Mouse (Mus musculus) forebrain, embryonic 14.5 days (tissue): ENCODE data around the gene Podxl. TPM values are rescaled to one million over a fixed set of nuclear protein-coding genes. Genes with fewer than 3 reads are reported as not detected.

Experiments used
- ATAC-seq: fragments of 200-750 bp; cut with Nextera tagmentation; 2 replicates; pipeline ENCODE4 v1.8.0; 2017; ENCODE audit warnings: mild to moderate bottlenecking, moderate library complexity
- DNase-seq: peaks from one replicate; pipeline ENCODE4 v3.0.0-alpha.2; 2015; ENCODE audit warnings: low spot score
- H3K27ac ChIP-seq: fragments of 300-500 bp; sonication (generic); 2 replicates; pipeline ENCODE4 v1.5.1; 2014; ENCODE audit warnings: low read depth, mild to moderate bottlenecking, control low read depth, low read length, moderate library complexity
- H3K27me3 ChIP-seq: fragments of 300-500 bp; sonication (generic); replicated peaks from 2 replicates; pipeline ENCODE4 v1.6.1; 2014; ENCODE audit warnings: low read length, control low read depth, mixed read lengths; ENCODE audit not compliant: control insufficient read depth, insufficient read depth
- H3K36me3 ChIP-seq: fragments of 300-500 bp; sonication (generic); 2 replicates; pipeline ENCODE4 v1.6.1; 2014; ENCODE audit warnings: low read length, control low read depth; ENCODE audit not compliant: control insufficient read depth, insufficient read depth
- H3K4me1 ChIP-seq: fragments of 300-500 bp; sonication (generic); 2 replicates; pipeline ENCODE4 v1.6.1; 2014; ENCODE audit warnings: antibody characterized with exemption, low read length, control low read depth; ENCODE audit not compliant: control insufficient read depth, insufficient read depth
- H3K4me2 ChIP-seq: fragments of 300-500 bp; sonication (generic); 2 replicates; pipeline ENCODE4 v1.6.1; 2014; ENCODE audit warnings: mild to moderate bottlenecking, control low read depth, low read length
- H3K4me3 ChIP-seq: fragments of 300-500 bp; sonication (generic); 2 replicates; pipeline ENCODE4 v1.5.1; 2014; ENCODE audit warnings: low read depth, low read length, control low read depth
- H3K9ac ChIP-seq: fragments of 300-500 bp; sonication (generic); 2 replicates; pipeline ENCODE4 v1.6.1; 2014; ENCODE audit warnings: mild to moderate bottlenecking, low read length, control low read depth, moderate library complexity
- H3K9me3 ChIP-seq: fragments of 300-500 bp; sonication (generic); replicated peaks from 2 replicates; pipeline ENCODE4 v1.6.1; 2016; ENCODE audit warnings: low read length, control low read depth, mixed read lengths; ENCODE audit not compliant: control insufficient read depth
- WGBS: fragments of 180-500 bp; shearing (Covaris S2); extraction: QIAGEN DNeasy Blood & Tissue Kit; methylation state at CpG from one replicate; pipeline ENCODE4 v1.1.7; 2014; 5-methylcytosine and 5-hydroxymethylcytosine counted together
- polyA plus RNA-seq: library from polyadenylated mRNA; unstranded; fragments of >200 nt; fragmentation: Nextera tagmentation; extraction: Ambion mirVana; gene quantifications from 2 replicates; pipeline ENCODE4 v1.2.1, GENCODE M21; 2014

The Podxl gene
- polyA plus RNA-seq, 1 experiment from 2014 or later = 10.7 TPM

DNA sequence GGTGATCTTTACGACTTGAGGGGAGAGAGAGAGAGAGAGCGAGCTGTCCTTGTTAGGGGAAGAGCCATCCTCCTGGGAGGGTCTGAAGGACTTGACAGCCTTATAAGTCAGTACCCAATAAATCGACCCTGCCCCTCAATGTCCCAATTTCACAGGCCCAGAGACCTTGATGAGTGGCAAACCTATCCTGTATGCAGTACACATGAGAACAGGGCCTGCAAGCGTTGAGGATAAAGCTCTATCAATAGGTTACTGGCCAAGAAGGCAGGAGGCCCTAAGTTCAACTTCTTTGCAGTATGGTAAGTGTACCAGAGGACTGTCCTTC lies 33.3 kb upstream of the Podxl start:
- Histone ChIP-seq H3K4me2 (peak overlapping the region; percentile 35), H3K9me3 (no peaks in the 10 kb centered on the region), H3K4me1 (peaks cover 26% of the 10 kb centered on the region), H3K27me3 (no peaks in the 10 kb centered on the region), H3K27ac (peak overlapping the region; percentile 88), H3K9ac (peak overlapping the region; percentile 46; the same call in 1 of the 2 replicates), H3K4me3 (no peak overlapping the region), H3K36me3 (no peaks in the 10 kb centered on the region)
- 2% methylated on average over 4 of the region's 4 CpGs for WGBS
- DNase-seq (no peak), ATAC-seq (no peak; the same call in 1 of the 2 replicates)

DNA sequence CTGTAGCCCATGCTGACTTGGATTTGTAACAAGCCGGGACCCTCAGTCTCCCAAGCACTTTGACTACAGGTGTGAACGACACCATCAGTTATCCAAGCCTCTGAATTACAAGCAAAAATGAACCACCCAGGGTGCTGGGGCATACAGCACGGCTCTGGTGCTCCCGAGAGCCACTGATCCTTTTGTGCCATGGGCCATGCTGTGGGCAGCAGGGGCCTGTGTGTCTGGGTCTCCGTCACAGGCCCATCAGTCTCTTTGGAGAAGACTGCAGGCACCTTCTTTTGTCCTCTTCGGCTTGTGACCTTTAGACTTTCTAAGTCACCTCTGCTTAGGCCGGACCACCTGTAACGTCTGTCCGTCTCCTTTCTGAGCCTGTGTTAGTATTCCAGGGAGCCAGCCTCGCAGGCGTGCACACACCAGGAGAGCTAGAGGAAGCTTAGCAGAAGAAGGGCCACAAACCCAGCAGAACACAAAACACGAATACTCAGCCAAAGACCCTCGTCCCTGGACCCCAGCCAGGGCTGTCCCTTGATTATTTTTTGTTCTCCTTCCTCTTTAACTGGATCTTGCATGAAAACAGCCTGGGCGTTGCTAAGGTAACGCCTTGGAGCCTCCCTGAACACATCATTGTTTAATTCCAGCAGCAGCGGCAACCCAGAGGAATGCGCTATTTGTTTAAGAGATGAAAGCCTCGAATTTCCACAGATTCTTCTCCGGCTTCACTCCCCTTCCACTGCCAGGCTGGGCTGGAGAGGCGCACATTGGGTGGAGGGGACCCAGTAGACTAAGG lies 32.8 kb upstream of the Podxl start:
- H3K4me3 ChIP-seq = no peak overlapping the region
- peak overlapping the region; percentile 46 for H3K9ac ChIP-seq
- peak; percentile 86 for ATAC-seq
- DNase-seq = peak; percentile 94
- H3K27me3 ChIP-seq = no peaks in the 10 kb centered on the region
- H3K4me1 ChIP-seq = peaks cover 26% of the 10 kb centered on the region
- H3K4me2 ChIP-seq = peak overlapping the region; percentile 35
- no peaks in the 10 kb centered on the region for H3K9me3 ChIP-seq
- no peaks in the 10 kb centered on the region for H3K36me3 ChIP-seq
- 2% methylated on average over 20 of the region's 20 CpGs for WGBS
- H3K27ac ChIP-seq = peak overlapping the region; percentile 88

GRCm38 (mm10) chr6:31592579-31593238 lies 28.9 kb upstream of the Podxl start:
- ATAC-seq (no peak), DNase-seq (no peak)
- Histone ChIP-seq H3K9ac (no peak overlapping the region), H3K36me3 (no peaks in the 10 kb centered on the region), H3K4me1 (peaks cover 16% of the 10 kb centered on the region), H3K4me2 (no peak overlapping the region), H3K9me3 (no peaks in the 10 kb centered on the region), H3K4me3 (no peak overlapping the region), H3K27ac (no peak overlapping the region), H3K27me3 (no peaks in the 10 kb centered on the region)
- WGBS = 50% methylated on average over 1 of the region's 1 CpGs

- DNase-seq (no peak), ATAC-seq (no peak)
- no peaks in the 10 kb centered on the region for H3K27me3 ChIP-seq
- H3K4me2 ChIP-seq = no peak overlapping the region
- WGBS = 82% methylated on average over 2 of the region's 2 CpGs
- H3K4me1 ChIP-seq = peaks cover 10% of the 10 kb centered on the region
- no peak overlapping the region for H3K27ac ChIP-seq
- no peaks in the 10 kb centered on the region for H3K36me3 ChIP-seq
- H3K4me3 ChIP-seq = no peak overlapping the region
- H3K9me3 ChIP-seq = no peaks in the 10 kb centered on the region
- H3K9ac ChIP-seq = no peak overlapping the region
Observed at GRCm38 (mm10) chr6:31592128-31592527, 28.3 kb upstream of the Podxl start.

- ATAC-seq = no peak
- no peak overlapping the region for H3K4me2 ChIP-seq
- no peaks in the 10 kb centered on the region for H3K9me3 ChIP-seq
- H3K4me1 ChIP-seq = peaks cover 6% of the 10 kb centered on the region
- no peak overlapping the region for H3K27ac ChIP-seq
- H3K27me3 ChIP-seq = no peaks in the 10 kb centered on the region
- H3K36me3 ChIP-seq = no peaks in the 10 kb centered on the region
- WGBS = 82% methylated on average over 3 of the region's 3 CpGs
- DNase-seq = no peak
- H3K9ac ChIP-seq = no peak overlapping the region
- H3K4me3 ChIP-seq = no peak overlapping the region
Observed at GRCm38 (mm10) chr6:31591676-31592075, 27.9 kb upstream of the Podxl start.

DNA sequence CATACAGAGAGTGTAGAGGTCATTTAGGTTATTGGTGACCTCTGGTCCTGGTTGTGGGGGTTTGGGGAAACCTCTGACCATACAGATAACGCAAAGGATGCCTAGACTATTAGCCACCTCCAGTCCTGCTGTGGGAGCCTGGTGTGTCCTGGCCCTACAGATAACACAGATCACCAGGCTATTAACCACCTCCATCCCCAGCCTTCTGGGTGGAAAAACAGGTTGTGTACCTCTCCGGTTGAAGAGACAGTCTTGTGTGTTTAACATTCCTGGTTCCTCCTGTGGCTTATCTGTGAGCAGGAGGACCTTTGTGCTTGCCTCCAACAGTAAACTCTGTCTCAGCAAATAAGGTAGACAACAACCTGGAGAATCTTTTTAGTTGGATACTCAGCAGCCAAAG lies 27.0 kb upstream of the Podxl start:
- Histone ChIP-seq H3K9ac (no peak overlapping the region), H3K36me3 (no peaks in the 10 kb centered on the region), H3K27me3 (no peaks in the 10 kb centered on the region), H3K4me1 (no peaks in the 10 kb centered on the region), H3K4me2 (no peak overlapping the region), H3K4me3 (no peak overlapping the region), H3K27ac (no peak overlapping the region), H3K9me3 (no peaks in the 10 kb centered on the region)
- WGBS = 96% methylated on average over 2 of the region's 2 CpGs
- DNase-seq (no peak), ATAC-seq (no peak)

GRCm38 (mm10) chr6:31589268-31589667 lies 25.5 kb upstream of the Podxl start:
- Histone ChIP-seq H3K36me3 (no peaks in the 10 kb centered on the region), H3K4me3 (no peak overlapping the region), H3K27me3 (no peaks in the 10 kb centered on the region), H3K9ac (no peak overlapping the region), H3K4me2 (no peak overlapping the region), H3K4me1 (no peaks in the 10 kb centered on the region), H3K9me3 (no peaks in the 10 kb centered on the region), H3K27ac (no peak overlapping the region)
- no peak for DNase-seq
- WGBS = 92% methylated on average over 3 of the region's 3 CpGs
- ATAC-seq = no peak

DNA sequence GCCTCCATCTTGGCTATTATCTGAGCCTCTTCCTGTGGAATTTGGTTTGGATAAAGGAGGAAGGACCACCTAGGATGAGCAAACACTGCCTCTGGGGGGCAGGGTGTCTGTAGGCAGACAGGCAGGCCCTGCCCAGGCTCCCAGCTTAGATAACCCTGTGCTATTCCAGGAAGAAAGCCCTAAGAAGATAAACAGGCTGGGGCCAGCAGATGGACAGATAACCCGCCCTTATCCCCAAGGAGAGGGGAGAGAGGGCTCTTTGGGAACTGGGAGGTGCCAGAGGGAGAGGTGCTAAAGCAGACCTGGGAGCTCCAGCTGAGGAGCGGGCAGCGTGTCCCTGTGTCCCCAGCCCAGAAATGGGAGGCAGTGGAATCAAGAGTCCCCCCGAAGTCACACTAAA lies 23.9 kb upstream of the Podxl start:
- Histone ChIP-seq H3K4me2 (no peak overlapping the region), H3K9ac (no peak overlapping the region), H3K9me3 (no peaks in the 10 kb centered on the region), H3K36me3 (no peaks in the 10 kb centered on the region), H3K27me3 (no peaks in the 10 kb centered on the region), H3K27ac (no peak overlapping the region), H3K4me3 (no peak overlapping the region), H3K4me1 (no peaks in the 10 kb centered on the region)
- ATAC-seq (no peak), DNase-seq (no peak)
- WGBS = 65% methylated on average over 4 of the region's 4 CpGs

DNA sequence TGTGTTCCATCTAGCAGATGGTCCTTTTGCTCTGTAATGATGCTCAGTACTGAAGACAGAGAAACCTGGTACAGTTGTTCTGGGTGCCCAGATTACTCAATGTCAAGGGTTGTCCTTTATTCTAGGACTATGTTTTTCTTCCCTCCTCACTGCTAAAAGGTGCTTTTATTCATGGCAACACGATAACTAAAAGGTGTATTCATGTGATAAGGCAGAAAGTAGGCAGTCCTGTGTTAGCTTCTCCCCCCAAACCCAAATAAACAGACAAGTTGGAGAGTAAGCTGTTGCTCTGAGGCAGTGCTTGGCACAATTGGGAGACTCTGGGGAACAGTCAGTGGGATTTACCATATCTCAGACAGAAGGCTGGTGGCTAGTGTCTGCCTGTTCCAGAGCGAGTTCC lies 22.3 kb upstream of the Podxl start:
- Histone ChIP-seq H3K4me2 (no peak overlapping the region), H3K9ac (no peak overlapping the region), H3K4me3 (no peak overlapping the region), H3K4me1 (no peaks in the 10 kb centered on the region), H3K9me3 (no peaks in the 10 kb centered on the region), H3K36me3 (no peaks in the 10 kb centered on the region), H3K27ac (no peak overlapping the region), H3K27me3 (no peaks in the 10 kb centered on the region)
- no peak for DNase-seq
- 90% methylated on average over 2 of the region's 2 CpGs for WGBS
- no peak for ATAC-seq
